Mouse (Mus musculus): ENCODE results near the gene Col8a1.

DNA sequence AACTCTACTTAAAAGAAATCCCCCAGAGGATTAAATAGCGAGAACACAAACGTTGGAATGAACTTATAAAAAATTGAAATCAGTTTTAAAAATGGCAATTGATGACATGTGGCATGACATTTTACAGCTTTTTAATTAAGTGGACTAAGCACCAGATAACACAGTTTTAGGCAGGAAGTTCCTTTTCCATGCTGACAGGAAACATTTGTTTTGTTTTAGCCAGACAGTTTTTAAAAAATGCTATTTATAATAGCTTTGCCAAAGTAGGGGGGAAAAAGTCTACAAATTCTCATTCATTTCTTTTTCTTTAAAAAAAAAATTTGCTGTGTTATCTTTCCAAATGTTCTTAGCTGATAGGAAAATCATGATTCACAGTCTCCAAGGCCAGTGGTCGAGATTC, 29.6 kb downstream of the Col8a1 start:
- no peak for TF ChIP-seq CTCF (IDR thresholded peaks at IDR 0.05; ENCODE audit: low read depth)
- no peak for TF ChIP-seq EP300 (IDR thresholded peaks at IDR 0.05; ENCODE audit: low read depth)
